Mouse (Mus musculus): ENCODE measurements at regions not wholly inside any gene's neighbourhood (a gene's known extent, or its start where the extent isn't known, plus 50 kb on each side); places are given as distances from the start of the nearest gene placed in this dataset.

- no peak for TF ChIP-seq CTCF (IDR thresholded peaks at IDR 0.05; ENCODE audit: low read depth, low read length)
- no peak for TF ChIP-seq POLR2A (IDR thresholded peaks at IDR 0.05; ENCODE audit: extremely low read depth, insufficient read depth, low read length)
Measured at GRCm38 (mm10) chr17:45264434-45264833, 169.1 kb downstream of the Cdc5l start.
